Mouse (Mus musculus) cerebellum, postnatal 14 days (tissue): ENCODE results near the gene Pou5f1.

Source experiments
- DNase-seq, 2 experiments: peaks; one replicate each; pipeline ENCODE4 v3.0.0; 2021; ENCODE audit warnings: mixed read lengths in 2 of 2

The Pou5f1 gene

DNA sequence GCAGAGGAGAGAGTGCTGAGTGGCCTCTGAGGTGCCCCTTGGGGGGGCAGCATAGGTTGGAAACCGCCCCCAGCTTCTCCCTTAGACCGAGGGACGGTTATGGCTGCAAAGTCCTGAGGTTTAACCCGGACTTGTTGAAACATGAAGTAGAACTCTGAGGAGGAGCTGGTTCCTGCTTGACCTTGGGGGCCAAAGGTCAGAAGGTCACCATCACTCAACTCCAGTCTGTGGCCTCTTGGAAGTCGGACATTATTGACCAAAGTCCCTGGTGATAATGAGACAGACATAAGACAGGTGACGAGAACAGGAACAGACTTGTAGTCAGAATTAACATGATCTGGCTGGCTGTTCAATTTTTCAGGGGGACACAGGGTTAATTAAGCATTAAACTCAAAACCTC is 8.9 kb downstream of the Pou5f1 start:
- no peak for DNase-seq

DNA sequence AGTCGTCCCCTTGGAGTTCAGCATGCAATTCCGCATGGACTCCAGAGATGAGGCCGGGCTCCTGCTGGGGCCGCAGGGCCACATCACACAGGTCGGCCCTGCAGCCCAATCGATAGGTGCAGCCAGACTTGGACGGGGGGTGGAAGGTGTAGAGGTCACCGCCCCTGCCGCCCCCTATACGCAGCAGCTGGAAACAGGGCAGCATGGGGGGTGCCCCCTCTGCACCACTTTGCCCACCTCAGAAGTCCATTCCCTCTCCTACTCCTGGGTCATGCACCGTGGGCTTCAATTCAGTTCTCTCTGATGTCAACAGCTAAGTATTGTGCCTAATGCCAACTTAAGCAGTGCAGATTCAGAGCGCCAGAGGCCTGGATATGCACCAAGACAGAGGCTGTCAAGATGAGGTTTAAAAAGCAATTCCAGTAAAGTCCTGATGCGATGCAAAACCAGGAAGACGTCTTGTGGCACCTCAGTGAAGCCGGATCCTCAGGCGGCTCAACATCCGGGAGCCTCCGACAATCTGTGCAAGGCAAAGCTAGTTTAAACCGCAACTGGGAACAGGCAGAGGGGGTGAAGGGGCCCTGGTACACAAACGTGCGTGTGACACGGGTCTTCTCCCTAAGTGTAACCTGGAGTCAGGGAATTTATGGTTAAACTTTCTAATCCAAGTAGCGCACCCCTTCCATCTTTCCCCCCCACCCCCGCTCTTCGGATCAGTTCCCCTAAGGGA is 10.3 kb downstream of the Pou5f1 start:
- peak; percentile 29 to 37 for DNase-seq

DNA sequence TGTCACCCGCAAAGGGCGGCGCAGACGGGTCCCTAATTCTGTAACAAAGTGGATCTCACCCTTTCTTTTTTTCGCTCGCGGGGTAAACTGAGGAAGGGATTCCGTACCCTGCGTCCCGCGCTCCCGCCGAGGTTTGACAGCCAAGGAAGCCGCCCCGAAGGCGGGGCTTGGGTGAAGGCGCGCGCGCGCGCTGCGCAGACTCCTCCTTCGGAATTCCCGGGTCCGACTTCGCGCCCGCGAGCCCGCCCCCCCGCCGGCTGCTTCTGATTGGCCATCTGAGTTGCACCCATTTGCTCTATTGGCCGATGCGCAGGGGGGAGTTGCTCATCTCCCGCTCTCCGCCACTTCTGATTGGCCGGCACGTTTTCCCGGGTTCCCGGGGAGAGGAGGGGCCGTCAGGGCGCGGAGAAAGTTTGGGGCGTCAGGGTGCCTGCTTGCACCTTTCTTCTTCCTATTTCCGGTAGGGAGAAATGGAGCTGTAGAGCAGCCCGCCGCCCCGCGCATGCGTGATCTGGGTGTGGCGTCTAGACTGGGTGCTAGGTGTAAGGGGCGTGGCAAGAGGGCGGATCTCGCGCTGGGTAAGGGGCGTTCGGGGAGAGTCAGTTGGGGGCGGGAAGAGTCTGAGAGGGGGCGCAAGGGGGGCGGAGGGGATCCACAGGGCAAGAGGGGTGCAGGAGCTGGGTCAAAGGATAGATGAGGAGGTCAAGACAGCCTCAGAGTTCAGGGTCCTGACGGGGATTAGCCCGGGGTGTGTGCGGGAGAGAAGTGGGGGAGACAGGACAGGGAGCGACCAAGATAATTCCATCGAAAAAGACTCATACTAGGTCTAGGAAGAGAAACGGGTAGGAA is 11.1 kb downstream of the Pou5f1 start, which contains the start of the genes Tcf19 and Cchcr1:
Gene Tcf19 (minus strand): TSS at position 173 of the 849 bp plus-strand sequence.
Gene Cchcr1 (plus strand): TSS at position 449 of the 849 bp plus-strand sequence.
- DNase-seq: peak; percentile 98

DNA sequence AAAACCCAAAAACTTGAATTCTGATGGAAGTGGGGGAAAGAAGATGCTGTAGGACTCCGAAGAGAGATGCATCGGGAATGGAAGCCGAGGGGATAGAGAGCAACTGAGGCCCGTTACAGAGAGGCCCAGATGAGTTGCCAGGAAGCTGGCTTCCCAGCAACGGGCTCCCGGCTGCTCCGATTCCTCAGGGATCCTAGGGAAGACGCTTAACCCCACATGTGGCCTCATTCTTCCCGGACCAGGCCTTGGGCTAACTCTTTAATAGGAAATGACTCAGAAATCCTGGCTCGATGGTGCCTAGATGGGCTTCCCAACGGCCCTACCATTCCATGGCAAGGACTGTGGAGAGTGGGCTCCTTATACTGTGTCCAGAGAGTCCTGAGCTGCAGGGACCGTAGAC is 11.7 kb downstream of the Pou5f1 start:
- DNase-seq: no peak

DNA sequence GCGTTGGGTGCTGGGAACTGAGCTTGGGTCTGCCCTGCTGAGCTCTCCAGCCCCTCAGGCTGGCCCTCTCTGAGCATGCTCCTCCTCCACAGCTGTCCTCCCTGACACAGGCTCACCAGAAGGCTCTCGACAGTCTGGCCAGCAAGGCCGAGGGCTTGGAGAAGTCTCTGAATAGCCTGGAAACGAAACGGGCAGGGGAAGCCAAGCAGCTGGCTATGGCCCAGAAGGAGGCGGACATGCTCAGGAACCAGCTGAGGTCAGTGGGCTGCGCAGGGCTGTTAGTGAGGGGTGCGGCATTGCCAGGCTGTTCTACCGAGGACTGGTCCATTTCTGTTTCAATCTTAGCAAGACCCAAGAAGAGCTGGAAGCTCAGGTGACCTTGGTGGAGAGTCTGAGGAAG is 18.5 kb downstream of the Pou5f1 start:
- DNase-seq: peak; percentile 25 to 59

DNA sequence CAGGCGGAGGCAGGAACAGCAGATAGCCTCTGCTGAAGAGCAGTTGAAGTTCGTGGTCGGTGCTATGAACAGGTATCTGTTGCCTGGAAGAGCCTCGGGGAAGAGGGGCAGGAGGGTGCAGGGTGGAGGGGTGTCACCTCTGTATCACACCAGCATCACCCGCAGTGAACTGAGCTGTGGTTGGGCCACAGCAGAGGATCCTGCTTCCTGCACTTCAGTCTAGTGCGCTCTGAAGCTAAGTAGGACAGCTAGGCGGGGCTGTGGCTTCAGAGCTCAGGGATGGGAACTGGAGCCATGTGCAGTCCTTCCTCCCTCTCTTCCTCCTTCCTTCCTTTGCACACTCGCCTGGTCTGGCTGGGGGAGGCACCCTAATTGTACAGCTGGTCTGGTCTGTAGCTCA is 20.8 kb downstream of the Pou5f1 start:
- DNase-seq: no peak

DNA sequence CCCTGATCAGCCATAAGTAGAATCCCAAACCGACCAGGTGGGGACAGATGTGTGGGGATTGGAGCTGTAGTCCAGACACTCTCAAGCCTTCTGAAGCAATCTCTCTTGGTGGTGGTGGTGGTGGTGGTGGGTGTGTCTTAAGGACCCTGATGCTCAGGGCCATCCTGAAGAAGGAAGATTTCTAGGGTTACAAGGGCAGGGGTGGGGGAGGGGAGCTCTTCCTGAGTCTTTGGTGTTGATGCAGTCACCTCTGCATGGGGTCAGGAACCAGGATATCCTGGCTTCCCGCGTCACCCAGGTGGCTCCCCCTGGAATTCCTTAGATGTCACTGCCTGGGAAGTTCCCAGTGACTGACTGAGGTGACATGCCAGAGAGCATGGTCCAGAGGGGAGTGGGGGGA is 26.5 kb downstream of the Pou5f1 start:
- DNase-seq: no peak

DNA sequence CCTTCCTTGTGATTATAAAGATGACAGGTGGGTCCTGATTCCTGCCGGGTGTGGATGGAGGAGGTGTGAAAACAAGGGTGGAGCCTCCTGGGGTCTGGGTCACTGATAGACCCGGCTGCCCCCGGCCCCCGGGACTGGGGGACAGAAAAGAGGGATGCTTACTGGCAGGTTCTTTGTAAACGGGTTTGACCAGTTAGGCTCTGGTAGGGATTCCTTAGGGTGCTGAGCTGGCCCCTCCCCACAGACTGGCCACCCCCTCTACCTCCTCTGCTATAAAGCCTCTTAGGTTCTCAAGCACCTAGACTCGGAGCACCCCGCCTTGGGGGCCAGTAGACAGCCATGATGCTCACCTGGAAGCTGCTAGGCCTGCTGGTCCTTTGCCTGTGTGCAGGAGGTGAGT is 27.1 kb downstream of the Pou5f1 start, which contains the start of gene Psors1c2:
Gene Psors1c2 (plus strand): TSS at position 301 of the 400 bp plus-strand sequence.
- no peak for DNase-seq

DNA sequence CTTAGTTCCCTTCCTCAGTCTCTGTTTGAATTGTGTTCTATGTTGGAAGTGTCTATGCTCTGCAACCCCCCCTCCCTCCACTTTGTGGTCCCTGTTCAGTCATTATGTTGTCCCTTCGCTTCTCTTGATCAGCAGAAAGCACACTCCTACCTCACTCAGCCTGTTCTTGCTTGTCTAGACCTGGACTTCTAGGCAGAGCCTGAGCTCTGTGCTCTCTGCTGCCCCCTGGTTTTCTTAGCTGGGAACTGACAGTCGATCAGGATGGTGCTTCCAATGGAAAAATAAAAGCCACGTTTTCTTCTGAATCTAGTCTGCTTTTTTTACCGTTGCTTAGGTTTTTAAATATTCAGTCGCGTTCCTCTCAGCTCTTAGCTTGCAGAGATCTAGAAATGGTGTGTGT is 28.5 kb downstream of the Pou5f1 start:
- peak; percentile 88 to 92 for DNase-seq

DNA sequence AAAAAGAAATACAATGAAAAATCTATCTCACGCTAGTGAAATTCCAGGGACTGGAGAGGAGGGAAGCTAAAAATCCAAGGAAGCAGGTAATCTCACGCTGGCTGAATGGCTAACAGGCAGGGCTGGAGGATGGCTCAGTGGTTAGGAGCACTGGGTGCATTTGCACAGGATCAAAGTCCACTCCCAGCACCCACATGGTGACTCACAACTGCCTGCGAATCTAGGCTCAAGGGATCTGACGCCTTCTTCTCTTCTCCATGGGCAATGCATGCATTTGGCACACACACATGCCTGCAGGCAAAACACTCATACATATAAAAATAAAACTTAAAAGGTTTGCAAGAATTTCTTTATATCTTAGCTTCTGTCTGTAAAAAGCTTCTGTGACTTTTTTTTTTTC is 31.6 kb downstream of the Pou5f1 start:
- DNase-seq: no peak

DNA sequence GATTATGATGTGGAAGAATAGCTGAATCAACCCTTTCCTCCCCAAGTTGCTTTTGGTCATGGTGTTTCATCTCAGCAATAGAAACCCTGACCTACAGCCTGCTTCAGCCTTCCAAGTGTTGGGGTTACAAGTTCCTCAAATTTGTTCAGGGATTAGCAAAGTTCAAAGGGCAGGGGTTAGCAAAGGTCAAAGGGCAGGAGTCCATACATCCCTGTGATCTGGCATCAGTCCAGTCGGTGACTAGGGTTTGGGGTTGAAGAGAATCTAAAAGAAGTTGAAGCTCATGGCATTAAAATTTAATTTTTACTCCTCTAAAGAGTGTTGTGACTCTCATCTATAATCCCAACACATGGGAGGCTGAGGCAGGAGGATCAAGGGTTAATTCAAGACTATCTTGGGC is 32.7 kb downstream of the Pou5f1 start:
- DNase-seq: no peak

DNA sequence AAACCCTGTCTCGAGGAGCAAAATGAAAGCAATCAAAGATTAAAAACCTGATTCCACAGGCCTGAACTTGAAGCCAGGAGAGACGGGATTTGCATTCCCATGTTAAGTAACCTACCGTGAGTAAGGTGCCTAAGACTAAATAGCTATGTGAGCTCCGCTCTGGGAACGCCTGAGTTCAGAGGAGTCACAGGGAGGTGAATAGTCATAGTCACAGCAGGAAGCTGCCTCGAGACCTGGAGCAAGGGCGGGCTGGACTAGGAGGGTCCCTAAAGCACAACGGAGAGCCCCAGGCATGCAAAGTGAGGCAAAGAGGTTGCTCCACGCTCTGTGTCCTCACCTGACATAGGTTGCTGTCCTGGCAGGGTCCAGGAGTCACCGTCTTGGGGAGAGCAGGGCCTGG is 33.7 kb downstream of the Pou5f1 start:
- DNase-seq: no peak

DNA sequence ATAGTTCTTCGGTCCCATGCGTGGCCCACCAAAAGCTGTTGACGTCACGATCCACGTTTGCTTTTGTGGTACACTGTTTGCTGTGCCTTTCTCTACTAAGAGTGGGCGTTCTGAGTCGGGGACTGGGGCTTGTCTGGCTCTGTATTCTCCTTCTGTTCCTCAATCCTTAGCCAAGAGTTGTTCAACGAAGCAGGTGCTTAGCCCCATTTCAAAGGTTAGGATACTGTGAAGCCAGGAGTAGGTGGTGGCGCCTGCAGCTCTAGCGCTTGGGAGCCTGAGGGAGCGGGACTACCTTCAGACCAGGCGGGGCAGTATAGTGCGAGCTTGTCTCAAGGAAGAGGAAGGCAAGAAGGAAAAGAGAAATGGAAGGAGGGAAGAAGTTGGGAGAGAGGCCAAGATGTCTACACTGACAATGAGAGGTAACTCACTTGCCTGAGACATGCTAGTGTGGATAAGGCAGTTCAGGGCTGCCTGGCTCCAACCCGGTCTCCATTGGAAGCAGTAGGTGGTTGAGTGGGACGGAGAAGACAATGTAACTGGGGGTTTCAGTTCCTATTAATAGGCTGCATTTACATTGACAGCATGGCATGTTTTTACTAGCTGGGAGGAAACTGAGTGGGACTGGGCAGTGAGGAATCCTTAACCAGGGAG is 37.1 kb downstream of the Pou5f1 start:
- no peak for DNase-seq

DNA sequence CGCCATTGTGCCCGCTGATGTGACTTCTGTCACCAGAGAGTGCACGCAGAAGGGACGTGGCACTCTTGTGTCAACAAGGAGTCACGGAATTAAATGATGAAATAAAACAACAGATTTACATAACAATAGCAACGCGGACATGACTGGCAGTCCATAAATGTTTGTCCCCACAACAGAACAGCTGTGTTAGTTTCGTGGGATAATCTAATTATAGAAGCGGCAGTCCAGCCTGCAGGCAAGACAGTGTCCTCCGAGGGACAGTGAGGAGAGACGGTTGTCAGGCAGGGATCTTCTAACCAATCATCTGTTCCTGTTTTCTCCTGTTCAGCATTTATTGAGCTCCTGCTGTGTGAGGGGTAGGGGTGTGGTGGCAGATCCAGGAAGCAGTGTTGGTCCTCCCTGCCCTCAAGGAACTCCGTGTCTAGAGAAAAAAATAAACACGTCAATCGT is 37.6 kb downstream of the Pou5f1 start:
- DNase-seq: no peak

DNA sequence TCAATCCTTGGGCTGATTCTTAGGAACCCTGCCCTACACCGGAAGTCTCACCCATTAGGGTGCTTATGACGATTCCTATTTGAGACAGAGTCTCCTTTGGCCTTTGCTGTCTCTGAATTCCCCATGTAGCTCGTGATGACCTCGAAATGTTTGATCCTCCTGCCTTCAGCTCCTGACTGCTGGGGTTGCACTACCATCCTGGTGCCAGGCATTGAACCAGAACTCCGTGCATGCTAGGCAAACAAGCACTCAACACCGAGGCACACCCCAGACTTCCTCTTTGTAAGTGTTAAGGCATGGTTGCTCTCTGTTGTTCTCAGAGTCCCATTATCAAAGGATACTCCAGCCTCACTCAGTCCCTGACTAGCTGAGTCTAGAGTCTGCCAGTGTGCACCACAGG is 38.2 kb downstream of the Pou5f1 start:
- DNase-seq: no peak

DNA sequence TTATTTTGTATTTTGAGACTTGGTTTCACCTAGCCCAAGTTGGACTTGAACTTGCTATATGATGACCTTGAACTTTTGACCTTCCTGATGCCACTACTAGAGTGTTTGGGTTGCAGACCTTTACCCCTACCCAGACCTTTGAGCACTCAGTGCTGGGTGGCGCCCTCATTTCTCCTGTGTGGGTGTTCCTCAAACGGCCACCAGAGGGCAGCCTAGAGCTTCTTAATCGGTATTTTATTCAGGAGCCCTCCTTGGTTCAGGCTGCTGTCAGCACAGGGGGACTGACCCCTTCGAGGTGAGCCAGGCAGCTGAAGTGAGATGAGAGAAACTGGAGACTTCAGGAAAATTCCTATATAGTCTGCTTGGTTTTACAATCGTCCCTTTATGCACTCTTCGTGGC is 38.9 kb downstream of the Pou5f1 start:
- peak; percentile 81 to 85 for DNase-seq

DNA sequence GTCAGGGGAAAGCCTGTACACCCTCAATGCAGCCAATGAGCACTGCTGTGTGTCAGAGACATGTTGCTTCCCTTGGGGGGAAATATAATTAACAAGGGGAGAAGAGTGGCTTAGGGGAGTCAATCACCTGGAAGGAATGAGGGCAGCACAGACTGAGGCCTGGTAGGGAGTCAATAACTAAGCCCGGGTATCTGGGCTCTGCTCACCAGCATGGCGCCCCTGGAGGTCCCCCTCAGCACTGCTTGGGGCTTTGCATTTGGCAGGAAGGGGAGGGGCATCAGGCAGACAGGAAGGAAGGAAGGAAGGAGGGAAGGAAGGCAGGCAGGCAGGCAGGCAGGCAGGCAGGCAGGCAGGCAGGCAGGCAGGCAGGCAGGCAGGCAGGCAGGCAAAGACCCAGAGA is 41.6 kb downstream of the Pou5f1 start:
- DNase-seq: peak in 1 of 2 experiments; percentile 33

DNA sequence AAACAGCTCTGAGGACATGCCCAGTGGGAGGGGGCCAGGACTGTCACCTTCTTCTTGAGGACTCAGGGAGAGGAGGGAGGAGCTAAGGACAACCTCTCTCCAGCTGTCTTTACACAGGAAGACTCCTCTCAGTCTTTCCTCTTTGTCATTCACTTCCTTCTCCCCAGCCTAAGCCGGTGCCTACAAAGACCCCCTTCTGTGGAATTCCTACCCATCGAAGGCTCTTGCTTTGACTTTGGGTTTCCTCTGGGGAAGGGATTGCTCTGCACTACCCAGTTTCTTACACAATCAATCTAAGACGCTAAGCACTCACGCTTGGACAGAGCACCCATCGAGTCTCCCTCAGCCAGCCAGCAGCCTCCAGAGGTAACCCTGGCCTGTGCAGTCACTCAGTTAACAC is 42.8 kb downstream of the Pou5f1 start:
- no peak for DNase-seq

DNA sequence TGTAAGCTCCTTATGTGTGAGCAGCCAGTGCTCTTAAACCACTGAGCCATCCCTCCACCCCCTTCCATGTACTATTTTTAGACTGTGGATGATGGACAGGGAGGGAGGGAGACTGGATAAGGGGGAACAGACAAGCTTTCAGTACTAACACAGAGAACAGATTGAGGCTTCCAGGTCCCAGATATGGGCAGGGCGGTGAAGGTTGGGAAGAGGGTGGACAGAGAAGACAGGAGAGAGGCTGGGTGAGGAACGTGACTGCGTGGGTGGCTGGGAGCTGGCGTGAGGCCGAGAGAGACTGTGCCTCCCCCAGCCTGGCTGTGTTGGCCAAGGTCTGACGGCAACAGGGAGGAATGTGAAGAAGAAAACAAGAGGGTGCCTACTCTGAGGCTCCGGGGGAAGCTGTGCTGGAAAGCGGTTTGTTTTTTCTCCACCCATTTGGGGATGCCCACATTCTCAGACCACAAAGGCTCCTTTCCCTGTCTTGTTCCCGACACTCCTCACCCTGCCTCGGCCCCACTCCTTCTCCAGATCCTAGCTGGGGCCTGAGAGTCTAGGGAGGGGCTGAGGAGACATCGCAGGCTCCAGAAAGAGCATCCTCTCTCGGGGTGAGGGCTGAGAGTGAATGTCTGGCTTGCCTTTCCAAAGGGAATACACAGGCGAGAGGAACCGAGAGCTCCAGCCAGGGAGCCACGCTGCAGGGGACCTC is 43.8 kb downstream of the Pou5f1 start:
- peak; percentile 94 to 95 for DNase-seq

DNA sequence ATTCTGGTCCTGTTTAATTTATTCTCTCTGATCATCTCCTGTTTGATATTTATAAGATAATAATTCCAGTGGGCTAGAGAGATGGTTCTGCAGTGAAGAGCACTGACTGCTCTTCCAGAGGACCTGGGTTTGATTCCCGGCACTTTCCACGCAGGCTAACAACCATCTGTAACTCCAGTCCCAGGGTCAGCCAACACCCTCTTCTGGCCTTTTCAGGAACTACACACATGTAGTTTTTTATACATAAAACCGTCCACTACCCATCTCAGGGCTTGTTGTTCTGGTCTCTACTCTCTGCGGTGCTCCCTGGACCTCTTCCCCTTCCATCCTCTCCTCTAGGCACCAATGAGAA is 44.3 kb downstream of the Pou5f1 start:
- no peak for DNase-seq

DNA sequence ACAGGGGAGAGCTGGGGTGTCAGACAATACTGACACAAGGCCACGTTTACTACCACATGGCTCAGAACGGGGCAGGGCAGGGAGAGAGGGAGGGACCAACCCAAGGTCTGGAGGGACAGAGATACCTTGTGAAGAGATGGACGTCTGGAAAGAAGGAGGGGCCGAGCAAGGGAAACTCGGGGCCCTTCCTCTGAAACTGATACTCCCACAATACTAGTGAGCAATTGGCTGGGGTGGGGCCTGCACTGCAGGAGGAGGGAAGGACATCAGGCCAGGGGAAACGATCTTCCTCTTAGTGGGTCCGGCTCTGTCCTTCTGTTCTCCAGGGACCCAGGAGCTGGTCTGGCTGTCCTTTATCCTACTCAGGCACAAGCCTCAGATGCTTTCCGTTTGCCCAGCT is 45.1 kb downstream of the Pou5f1 start:
- DNase-seq: no peak

DNA sequence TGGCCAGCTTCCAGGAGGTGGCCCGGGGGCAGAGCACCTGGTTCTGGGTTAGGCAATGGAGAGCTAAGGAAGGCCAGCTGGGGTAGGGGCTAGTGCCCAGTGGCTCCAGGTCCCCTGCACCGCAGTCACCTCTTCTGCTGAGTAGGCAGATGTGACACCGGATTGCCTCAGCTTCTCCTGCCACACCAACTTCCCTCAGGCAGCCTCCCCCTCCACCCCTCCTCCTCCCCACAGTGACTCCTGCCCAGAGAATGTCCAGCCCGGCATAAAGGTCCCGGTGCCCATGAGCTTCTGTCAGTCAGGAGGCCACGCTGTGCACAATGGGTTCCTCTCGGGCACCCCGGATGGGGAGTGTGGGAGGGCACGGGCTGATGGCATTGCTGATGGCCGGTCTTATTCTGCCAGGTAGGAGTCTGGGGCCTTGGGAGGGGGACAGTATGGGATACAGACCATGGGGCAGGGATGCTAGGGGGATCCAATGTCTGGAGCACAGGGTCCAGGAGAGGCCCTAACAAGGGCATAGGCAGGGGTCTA is 46.1 kb downstream of the Pou5f1 start, which contains the start of gene Cdsn:
Gene Cdsn (plus strand): TSS at position 248 of the 534 bp plus-strand sequence.
- DNase-seq: no peak
